Mouse (Mus musculus) neural tube, embryonic 13.5 days (tissue): ENCODE measurements around the gene Mrps16. TPM values are rescaled to one million over a fixed set of nuclear protein-coding genes. Genes with fewer than 3 reads are reported as not detected.

Source experiments
- ATAC-seq: fragments of 200-750 bp; cut with Nextera tagmentation; 2 replicates; pipeline ENCODE4 v1.8.0; 2017; ENCODE audit warnings: low read depth, mild to moderate bottlenecking, moderate TSS enrichment, moderate library complexity
- H3K27ac ChIP-seq: fragments of 300-500 bp; sonication (generic); replicated peaks from 2 replicates; pipeline ENCODE4 v1.5.1; 2015; ENCODE audit warnings: moderate library complexity, mild to moderate bottlenecking, inconsistent platforms
- H3K27me3 ChIP-seq: fragments of 300-500 bp; sonication (generic); 2 replicates; pipeline ENCODE4 v1.6.1; 2015; ENCODE audit warnings: mild to moderate bottlenecking, inconsistent platforms
- H3K36me3 ChIP-seq: fragments of 300-500 bp; sonication (generic); 2 replicates; pipeline ENCODE4 v1.6.1; 2015; ENCODE audit warnings: mild to moderate bottlenecking, inconsistent platforms
- H3K4me1 ChIP-seq: fragments of 300-500 bp; sonication (generic); replicated peaks from 2 replicates; pipeline ENCODE4 v1.6.1; 2015; ENCODE audit warnings: inconsistent platforms
- H3K4me2 ChIP-seq: fragments of 300-500 bp; sonication (generic); 2 replicates; pipeline ENCODE4 v1.6.1; 2015; ENCODE audit warnings: inconsistent platforms, mild to moderate bottlenecking, moderate library complexity
- H3K4me3 ChIP-seq: fragments of 300-500 bp; sonication (generic); 2 replicates; pipeline ENCODE4 v1.5.1; 2015; ENCODE audit warnings: mild to moderate bottlenecking, inconsistent platforms
- H3K9ac ChIP-seq: fragments of 300-500 bp; sonication (generic); 2 replicates; pipeline ENCODE4 v1.6.1; 2015; ENCODE audit warnings: moderate library complexity, mild to moderate bottlenecking, inconsistent platforms
- H3K9me3 ChIP-seq: fragments of 300-500 bp; sonication (generic); 2 replicates; pipeline ENCODE4 v1.6.1; 2016; ENCODE audit warnings: inconsistent platforms
- WGBS: fragments of 180-500 bp; shearing (Covaris S2); methylation state at CpG from one replicate; pipeline ENCODE4 v1.1.7; 2015; 5-methylcytosine and 5-hydroxymethylcytosine counted together
- polyA plus RNA-seq: library from polyadenylated mRNA; unstranded; fragments of >200 nt; fragmentation: Nextera tagmentation; extraction: Ambion mirVana; gene quantifications from 2 replicates; pipeline ENCODE4 v1.2.1, GENCODE M21; 2015

The Mrps16 gene
- 67.1 and 70.1 TPM in 2 replicates for polyA plus RNA-seq

DNA sequence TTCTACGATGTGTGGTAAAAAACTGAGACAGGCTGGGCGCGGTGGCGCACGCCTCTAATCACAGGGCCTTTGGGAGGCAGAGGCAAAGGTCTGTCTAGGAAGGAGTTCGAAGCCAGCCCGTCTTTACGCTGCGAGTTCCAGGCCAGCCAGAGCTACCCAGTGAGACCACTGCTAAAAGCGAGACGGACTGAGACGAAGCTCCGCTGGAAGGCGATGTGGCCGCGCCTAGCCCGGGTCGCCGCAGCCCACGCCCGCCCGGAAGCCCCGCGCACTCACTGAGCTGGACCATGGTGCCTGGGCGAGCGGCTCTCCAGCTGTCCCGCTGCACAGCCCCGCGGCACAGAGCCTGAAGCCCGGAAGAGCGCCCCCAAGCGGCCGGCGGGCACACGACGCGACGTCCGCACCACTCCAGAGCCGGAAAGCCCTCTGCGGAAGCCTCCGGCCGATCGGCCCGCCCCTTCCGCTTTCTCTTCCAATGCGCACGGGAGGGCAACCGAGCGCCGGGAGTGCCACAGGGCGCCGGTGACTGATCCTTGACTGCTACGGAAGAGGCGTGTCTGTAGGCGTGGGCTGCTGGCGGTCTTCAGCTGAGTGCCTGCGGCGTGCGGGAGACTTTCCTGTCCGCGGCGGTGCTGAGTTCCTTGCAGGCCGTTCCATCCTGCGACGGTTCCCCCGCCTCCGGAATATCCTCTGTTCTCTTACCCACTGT is at the start of gene Mrps16:
Gene Mrps16, minus strand, starts transcription at position 430 of the 709 bp plus-strand sequence.
- H3K4me2 ChIP-seq, result peak within 1 kb of the TSS; percentile 66
- peak within 1 kb of the TSS; percentile 89 for H3K27ac ChIP-seq
- H3K4me1 ChIP-seq, result peaks cover 25% of the 10 kb centered on the region
- peak; percentile 94 for ATAC-seq
- WGBS, result under 1% methylated on average over 68 of the region's 68 CpGs
- peaks cover 19% of the 10 kb centered on the region for H3K36me3 ChIP-seq
- no peaks in the 10 kb centered on the region for H3K27me3 ChIP-seq
- H3K9me3 ChIP-seq, result no peaks in the 10 kb centered on the region
- peak within 1 kb of the TSS; percentile 78 for H3K4me3 ChIP-seq
- peak within 1 kb of the TSS; percentile 88 for H3K9ac ChIP-seq

DNA sequence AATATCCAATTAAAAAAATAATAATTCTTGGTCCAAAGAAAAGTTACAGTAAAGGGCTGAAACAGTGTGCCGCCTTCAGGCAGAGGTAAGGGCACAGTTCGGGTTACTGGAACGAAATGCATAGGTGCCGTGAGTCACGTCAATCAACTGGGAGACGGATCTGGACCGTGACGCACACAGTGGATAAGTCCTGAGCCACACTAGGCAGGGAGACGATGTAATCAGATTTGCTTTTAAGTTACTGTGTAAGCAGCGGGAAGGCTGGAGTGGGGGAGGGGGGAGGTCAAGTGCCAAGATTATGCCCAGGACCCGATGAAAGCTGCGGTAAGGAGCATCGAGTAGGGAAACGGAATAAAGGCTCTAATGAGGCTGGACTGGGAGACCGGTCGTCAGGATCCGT is 48.8 kb upstream of the Mrps16 start:
- Histone ChIP-seq H3K9me3 (no peaks in the 10 kb centered on the region), H3K27me3 (no peaks in the 10 kb centered on the region), H3K4me2 (no peak overlapping the region), H3K27ac (no peak overlapping the region), H3K4me1 (no peaks in the 10 kb centered on the region), H3K36me3 (no peaks in the 10 kb centered on the region), H3K4me3 (no peak overlapping the region), H3K9ac (no peak overlapping the region)
- 84% methylated on average over 17 of the region's 17 CpGs for WGBS
- ATAC-seq, result no peak

GRCm38 (mm10) chr14:20436976-20437375 is 43.5 kb upstream of the Mrps16 start:
- Histone ChIP-seq H3K9ac (no peak overlapping the region), H3K9me3 (no peaks in the 10 kb centered on the region), H3K36me3 (no peaks in the 10 kb centered on the region), H3K4me3 (no peak overlapping the region), H3K4me1 (no peaks in the 10 kb centered on the region), H3K4me2 (no peak overlapping the region), H3K27ac (no peak overlapping the region), H3K27me3 (no peaks in the 10 kb centered on the region)
- 70% methylated on average over 6 of the region's 6 CpGs for WGBS
- no peak for ATAC-seq

GRCm38 (mm10) chr14:20432420-20432819 is 39.0 kb upstream of the Mrps16 start:
- Histone ChIP-seq H3K4me1 (no peaks in the 10 kb centered on the region), H3K9me3 (no peaks in the 10 kb centered on the region), H3K4me3 (no peak overlapping the region), H3K27me3 (no peaks in the 10 kb centered on the region), H3K36me3 (no peaks in the 10 kb centered on the region), H3K9ac (no peak overlapping the region), H3K4me2 (no peak overlapping the region), H3K27ac (no peak overlapping the region)
- no peak for ATAC-seq
- WGBS, result 86% methylated on average over 4 of the region's 4 CpGs

DNA sequence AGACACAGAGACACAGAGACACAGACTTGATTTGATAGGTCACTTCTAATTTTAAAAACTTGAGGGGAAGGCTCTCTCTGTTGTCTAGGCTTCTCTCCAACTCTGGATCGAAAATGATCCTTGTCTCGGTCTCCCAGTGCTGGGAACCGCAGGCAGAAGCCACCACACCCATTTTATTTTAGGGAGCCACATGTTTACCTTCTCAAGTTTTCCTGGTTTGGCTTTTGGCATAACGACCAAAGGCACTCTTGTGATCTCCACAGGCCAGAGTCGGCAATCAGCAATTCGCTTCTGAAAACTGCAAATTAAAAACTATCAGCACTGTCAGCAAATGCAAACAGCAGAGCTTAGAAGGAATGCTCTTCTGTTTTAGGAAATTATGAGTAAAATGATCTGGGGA is 38.3 kb upstream of the Mrps16 start:
- no peaks in the 10 kb centered on the region for H3K27me3 ChIP-seq
- no peaks in the 10 kb centered on the region for H3K4me1 ChIP-seq
- no peak overlapping the region for H3K27ac ChIP-seq
- no peak for ATAC-seq
- no peaks in the 10 kb centered on the region for H3K9me3 ChIP-seq
- H3K36me3 ChIP-seq, result no peaks in the 10 kb centered on the region
- 83% methylated on average over 6 of the region's 6 CpGs for WGBS
- H3K4me3 ChIP-seq, result no peak overlapping the region
- H3K9ac ChIP-seq, result no peak overlapping the region
- no peak overlapping the region for H3K4me2 ChIP-seq

- Histone ChIP-seq H3K9ac (no peak overlapping the region), H3K4me3 (no peak overlapping the region), H3K36me3 (no peaks in the 10 kb centered on the region), H3K27ac (no peak overlapping the region), H3K9me3 (no peaks in the 10 kb centered on the region), H3K4me2 (no peak overlapping the region), H3K27me3 (no peaks in the 10 kb centered on the region), H3K4me1 (0 out of 2 replicates have a peak, but pooled peaks cover 4% of the 10 kb centered on the region)
- 51% methylated on average over 1 of the region's 1 CpGs for WGBS
- ATAC-seq, result no peak
Observed at GRCm38 (mm10) chr14:20429833-20430232, 36.4 kb upstream of the Mrps16 start.

DNA sequence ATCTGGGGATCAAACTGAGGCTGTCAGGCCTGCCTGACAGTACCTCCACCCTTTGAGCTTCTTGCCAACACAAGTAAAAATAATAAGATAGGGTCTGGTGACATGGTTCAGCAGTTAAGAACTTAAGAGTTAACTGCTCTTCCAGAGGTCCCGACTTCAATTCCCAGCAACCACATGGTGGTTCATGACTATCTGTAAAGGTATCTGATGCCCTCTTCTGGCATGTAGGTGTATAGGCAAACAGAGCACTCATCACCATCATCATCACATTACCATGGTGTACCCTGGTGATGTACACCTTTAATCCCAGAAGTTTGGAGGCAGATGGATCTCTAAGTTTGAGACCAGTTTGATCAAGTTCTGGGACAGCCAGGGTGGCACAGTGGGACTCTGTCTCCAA is 35.2 kb upstream of the Mrps16 start:
- no peaks in the 10 kb centered on the region for H3K27me3 ChIP-seq
- no peaks in the 10 kb centered on the region for H3K36me3 ChIP-seq
- no peak overlapping the region for H3K27ac ChIP-seq
- H3K4me1 ChIP-seq, result 0 out of 2 replicates have a peak, but pooled peaks cover 4% of the 10 kb centered on the region
- H3K4me2 ChIP-seq, result no peak overlapping the region
- no peak for ATAC-seq
- WGBS, result 39% methylated on average over 1 of the region's 1 CpGs
- no peak overlapping the region for H3K4me3 ChIP-seq
- no peaks in the 10 kb centered on the region for H3K9me3 ChIP-seq
- H3K9ac ChIP-seq, result no peak overlapping the region

GRCm38 (mm10) chr14:20423046-20423445 is 29.6 kb upstream of the Mrps16 start:
- Histone ChIP-seq H3K9me3 (no peaks in the 10 kb centered on the region), H3K4me2 (no peak overlapping the region), H3K9ac (no peak overlapping the region), H3K4me3 (no peak overlapping the region), H3K27me3 (no peaks in the 10 kb centered on the region), H3K27ac (no peak overlapping the region), H3K36me3 (no peaks in the 10 kb centered on the region), H3K4me1 (0 out of 2 replicates have a peak, but pooled peaks cover 4% of the 10 kb centered on the region)
- 95% methylated on average over 6 of the region's 6 CpGs for WGBS
- ATAC-seq, result no peak

DNA sequence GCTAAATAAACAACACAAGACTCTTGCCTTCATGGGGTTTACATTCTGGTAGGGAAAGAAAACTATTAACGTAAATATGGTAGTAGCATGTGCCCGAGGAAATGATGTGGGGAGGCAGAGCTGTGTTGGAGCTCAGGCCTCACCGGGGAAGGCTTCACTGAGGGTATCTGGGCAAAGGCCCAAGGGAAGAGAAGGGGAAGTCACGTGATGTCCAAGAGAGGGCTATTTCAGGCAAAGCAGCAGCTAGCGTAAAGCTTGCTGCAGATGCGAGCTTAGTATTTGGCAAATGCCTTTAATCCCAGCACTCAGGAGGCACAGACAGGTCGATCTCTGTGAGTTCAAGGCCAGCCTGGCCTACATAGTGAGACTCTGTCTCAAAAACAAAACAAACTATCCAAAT is 28.8 kb upstream of the Mrps16 start:
- no peak overlapping the region for H3K4me2 ChIP-seq
- H3K4me1 ChIP-seq, result 0 out of 2 replicates have a peak, but pooled peaks cover 4% of the 10 kb centered on the region
- H3K27ac ChIP-seq, result no peak overlapping the region
- no peaks in the 10 kb centered on the region for H3K9me3 ChIP-seq
- H3K27me3 ChIP-seq, result no peaks in the 10 kb centered on the region
- ATAC-seq, result no peak
- H3K9ac ChIP-seq, result no peak overlapping the region
- H3K4me3 ChIP-seq, result no peak overlapping the region
- 78% methylated on average over 7 of the region's 7 CpGs for WGBS
- H3K36me3 ChIP-seq, result no peaks in the 10 kb centered on the region

DNA sequence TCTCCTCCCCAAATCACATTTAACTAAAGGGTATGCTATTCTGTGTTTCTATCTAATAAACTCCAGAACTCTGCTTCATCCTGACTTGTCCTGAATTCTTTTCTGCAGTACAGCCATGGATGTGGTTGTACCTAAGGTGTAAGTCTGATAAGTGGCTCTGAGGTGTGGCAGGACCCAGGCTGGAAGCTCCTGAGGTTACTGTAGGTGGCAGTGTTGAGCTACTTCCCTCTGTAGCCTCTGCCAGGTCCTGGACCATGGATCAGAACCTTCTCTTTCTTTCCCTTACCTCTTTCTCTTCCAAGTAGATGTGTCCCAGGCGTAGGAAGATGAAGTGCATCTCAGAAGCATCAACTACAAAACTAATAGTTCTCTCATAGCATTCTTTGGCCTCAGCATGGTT is 6.6 kb upstream of the Mrps16 start:
- WGBS, result 79% methylated on average over 1 of the region's 1 CpGs
- Histone ChIP-seq H3K9ac (no peak overlapping the region), H3K9me3 (no peaks in the 10 kb centered on the region), H3K27me3 (no peaks in the 10 kb centered on the region), H3K4me3 (no peak overlapping the region), H3K4me2 (no peak overlapping the region), H3K27ac (no peak overlapping the region), H3K4me1 (no peaks in the 10 kb centered on the region), H3K36me3 (no peaks in the 10 kb centered on the region)
- no peak for ATAC-seq

- Histone ChIP-seq H3K36me3 (no peaks in the 10 kb centered on the region), H3K27ac (no peak overlapping the region), H3K9ac (no peak overlapping the region), H3K4me2 (no peak overlapping the region), H3K4me3 (no peak overlapping the region), H3K4me1 (peaks cover 6% of the 10 kb centered on the region; the same call in 1 of the 2 replicates), H3K27me3 (no peaks in the 10 kb centered on the region), H3K9me3 (no peaks in the 10 kb centered on the region)
- 44% methylated on average over 4 of the region's 4 CpGs for WGBS
- no peak for ATAC-seq
Observed at GRCm38 (mm10) chr14:20398864-20399263, 5.4 kb upstream of the Mrps16 start.

GRCm38 (mm10) chr14:20397220-20397619 is 3.8 kb upstream of the Mrps16 start:
- Histone ChIP-seq H3K27ac (no peak overlapping the region), H3K4me2 (no peak overlapping the region), H3K9ac (no peak overlapping the region), H3K9me3 (no peaks in the 10 kb centered on the region), H3K36me3 (no peaks in the 10 kb centered on the region), H3K27me3 (no peaks in the 10 kb centered on the region), H3K4me1 (peaks cover 15% of the 10 kb centered on the region), H3K4me3 (no peak overlapping the region)
- no peak for ATAC-seq
- WGBS, result 85% methylated on average over 9 of the region's 9 CpGs

GRCm38 (mm10) chr14:20392326-20392725 is 1.1 kb downstream of the Mrps16 start:
- H3K4me3 ChIP-seq, result no peak overlapping the region
- H3K27me3 ChIP-seq, result no peaks in the 10 kb centered on the region
- 83% methylated on average over 4 of the region's 4 CpGs for WGBS
- no peak overlapping the region for H3K27ac ChIP-seq
- peaks cover 35% of the 10 kb centered on the region for H3K4me1 ChIP-seq
- H3K4me2 ChIP-seq, result peak overlapping the region; percentile 66
- H3K36me3 ChIP-seq, result peaks cover 23% of the 10 kb centered on the region
- no peak for ATAC-seq
- no peaks in the 10 kb centered on the region for H3K9me3 ChIP-seq
- 0 out of 2 replicates have a peak overlapping the region, but pooled peaks have one; percentile 31 for H3K9ac ChIP-seq
